Mouse (Mus musculus): Measurements from ENCODE around the gene Pfkfb4.

Gene Pfkfb4

DNA sequence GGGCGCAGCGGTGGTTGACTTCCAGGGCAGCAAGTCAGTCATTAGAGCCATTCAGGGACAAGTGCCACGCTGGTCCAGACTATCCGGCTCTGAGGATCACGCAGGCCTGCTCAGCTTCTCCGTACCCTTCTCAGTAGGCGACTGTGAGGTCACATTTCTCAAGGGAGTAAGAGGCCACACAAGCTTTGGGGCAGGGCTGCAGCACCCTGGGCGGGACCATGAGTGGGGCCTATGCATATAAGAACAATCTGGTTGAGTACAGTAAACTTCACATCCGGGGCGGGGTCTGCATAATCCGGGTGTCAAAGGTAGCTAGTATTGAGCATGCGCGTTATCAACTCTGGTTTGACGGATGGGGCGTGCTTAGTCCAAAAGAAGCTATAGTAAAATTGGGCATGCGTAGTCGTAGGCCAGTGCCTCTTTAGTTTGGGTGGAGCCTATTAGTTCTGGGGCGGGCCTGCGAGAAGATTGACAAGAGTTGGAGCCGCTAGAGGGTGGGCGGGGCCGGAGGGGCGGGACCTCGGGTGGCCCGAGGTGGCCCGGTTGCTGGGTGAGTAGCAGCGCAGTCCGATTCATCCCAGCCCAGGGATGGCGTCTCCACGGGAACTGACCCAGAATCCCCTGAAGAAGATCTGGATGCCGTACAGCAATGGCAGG, at the start of gene Pfkfb4:
TSS of gene Pfkfb4 (plus strand) at position 351 of the 657 bp plus-strand sequence.
- DNase-seq, result peak; percentile 92

DNA sequence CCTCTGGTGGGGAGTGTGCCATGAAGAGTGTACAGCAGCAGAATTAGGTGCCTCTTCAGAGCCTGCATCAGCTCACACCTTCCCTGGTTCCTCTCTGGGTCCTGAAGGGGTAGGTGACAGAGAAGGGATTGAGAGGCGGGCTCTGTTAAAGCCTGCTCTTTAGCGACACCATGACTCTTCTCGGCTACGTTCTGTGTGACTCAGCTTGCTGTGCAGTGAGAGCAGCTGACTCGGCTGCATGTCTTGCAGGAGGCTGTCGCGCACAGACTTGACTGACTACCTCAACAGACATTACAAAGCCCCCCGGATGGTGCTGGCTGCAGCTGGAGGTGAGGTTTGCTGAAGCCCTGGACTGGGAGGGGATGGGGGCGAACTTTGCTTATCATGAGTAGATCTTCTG, 46.5 kb upstream of the Pfkfb4 start:
- no peak for DNase-seq

DNA sequence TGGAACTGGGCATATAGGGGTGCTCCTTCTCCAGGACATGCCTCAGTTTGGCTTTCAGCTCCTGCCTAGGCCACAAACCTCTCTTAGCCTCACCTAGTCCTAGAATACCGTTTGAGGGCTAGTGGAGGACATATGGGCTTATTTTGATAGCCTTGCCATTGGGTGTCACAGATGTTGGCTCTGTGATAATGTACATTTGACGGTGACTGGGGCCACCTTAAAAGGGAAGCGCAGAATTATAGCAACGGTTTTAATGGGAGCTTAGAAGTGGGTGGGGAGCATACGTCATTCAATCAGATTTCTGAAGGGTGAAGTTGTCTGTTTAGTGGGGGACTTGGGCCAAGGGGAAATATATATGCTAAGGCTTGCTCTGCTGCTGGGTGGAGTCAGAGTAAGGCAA, 46.0 kb upstream of the Pfkfb4 start:
- no peak for DNase-seq

DNA sequence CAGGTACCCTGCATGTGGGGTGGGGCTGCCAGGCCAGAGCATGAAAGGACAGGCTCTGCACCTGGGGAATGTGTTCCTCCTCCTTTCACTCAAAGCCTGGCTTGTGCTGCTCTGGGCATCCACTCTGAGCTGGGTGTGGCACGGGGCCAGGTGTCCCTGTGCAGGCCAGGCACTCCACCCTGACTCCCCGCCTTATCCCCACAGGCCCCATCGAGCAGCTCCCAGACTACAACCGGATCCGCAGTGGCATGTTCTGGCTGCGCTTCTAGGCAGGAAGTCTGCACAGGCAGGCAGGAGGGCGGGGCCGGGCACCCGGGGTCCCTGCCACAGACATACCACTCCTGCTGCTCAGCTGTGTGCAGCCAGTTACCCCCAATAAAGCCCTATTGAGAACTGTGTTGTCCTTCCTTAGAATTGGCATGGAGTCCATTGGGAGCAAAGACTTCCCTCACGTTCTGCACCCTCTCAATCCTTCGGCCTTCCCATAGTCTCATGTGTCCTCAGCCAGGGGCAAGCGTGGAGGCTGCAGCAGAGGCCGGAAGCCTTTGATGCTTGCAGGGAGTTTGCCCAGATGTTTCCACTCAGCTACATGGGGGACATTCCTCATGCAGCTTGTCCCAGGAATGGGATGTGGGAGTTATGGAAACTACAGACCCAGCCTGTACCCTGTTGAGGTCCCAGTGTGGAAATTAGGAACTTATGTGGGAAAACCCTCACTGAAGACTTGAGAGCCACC, 42.2 kb upstream of the Pfkfb4 start:
- no peak for DNase-seq

DNA sequence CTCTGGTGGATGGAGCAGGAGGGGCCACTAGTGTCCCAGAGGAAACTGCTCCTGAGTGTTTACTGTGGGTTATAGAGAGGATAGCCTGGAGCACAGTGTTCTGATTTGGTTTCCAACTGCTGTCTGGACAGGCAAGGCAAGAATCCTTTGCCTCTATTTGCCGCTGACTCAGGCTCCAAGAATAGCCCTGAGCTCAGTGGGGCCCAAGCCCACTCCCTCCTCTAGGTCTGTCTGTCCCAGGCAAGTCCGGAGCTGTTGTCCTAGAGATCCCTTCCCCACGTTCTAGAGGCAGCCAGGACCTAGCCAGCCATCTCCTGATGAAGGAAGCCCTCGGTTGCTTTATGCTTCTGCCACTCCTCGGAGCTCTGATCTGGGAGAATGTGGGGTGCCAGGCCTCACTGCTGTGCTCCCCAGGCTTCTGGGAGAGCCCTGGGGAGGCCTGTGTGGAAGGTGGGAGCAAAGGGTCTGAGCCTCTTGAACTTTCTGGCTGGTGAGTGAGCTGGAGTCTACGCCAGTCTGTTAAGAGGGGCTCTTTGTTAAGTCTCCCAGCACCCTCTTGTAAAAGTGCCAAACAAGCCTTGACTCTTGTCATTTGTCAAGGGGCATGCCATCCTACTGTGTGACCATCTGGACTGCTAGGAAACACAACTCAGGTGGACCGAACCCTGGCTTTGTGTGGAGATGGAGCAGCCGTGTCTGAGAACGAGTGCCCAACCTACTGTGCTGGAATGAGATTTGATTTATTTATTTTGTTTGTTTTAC, 41.4 kb upstream of the Pfkfb4 start:
- no peak for DNase-seq

DNA sequence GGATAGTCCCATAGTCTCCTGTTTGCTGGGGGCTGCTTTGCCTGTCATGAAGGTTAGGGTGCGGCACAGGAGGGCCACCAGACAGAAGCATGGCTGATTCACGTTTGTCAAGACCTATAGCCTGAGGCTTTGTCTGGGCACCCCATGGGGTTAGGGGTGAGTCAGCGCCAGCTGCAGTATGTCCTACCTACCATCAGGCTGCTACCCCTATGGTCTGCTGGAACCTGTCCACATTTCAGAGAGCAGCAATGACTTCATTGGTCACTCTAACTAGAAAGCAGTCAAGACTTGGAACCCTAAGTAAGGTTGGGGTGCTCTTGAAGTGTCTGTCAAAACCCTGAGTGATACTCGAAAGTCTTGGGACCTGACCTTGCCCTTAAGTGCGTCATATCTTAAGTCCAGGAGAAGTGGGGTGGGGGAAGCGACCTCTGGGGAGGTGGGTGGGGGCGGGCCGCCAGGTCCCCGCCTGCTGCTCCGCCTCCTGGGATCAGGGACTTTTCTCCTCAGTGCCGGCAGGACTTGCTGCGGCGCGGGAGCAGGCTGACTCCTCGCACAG, 38.4 kb upstream of the Pfkfb4 start, which contains the start of gene Col7a1:
TSS of gene Col7a1 (plus strand) at position 506 of the 556 bp plus-strand sequence.
- no peak for DNase-seq

DNA sequence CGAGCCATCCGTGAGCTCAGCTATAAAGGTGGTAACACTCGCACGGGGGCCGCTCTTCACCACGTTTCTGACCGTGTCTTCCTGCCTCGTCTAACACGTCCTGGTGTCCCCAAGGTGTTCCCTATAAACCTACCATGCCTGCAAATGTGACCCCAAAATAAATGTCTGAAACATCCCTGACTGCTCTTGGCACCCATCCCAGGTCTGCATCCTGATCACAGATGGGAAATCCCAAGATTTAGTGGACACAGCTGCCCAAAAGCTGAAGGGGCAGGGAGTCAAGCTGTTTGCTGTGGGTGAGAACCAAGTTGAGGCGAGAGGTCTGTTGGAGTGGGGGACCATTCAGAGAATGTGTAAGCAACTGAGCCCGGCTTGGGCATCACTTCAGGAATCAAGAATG, 36.3 kb upstream of the Pfkfb4 start:
- no peak for DNase-seq

DNA sequence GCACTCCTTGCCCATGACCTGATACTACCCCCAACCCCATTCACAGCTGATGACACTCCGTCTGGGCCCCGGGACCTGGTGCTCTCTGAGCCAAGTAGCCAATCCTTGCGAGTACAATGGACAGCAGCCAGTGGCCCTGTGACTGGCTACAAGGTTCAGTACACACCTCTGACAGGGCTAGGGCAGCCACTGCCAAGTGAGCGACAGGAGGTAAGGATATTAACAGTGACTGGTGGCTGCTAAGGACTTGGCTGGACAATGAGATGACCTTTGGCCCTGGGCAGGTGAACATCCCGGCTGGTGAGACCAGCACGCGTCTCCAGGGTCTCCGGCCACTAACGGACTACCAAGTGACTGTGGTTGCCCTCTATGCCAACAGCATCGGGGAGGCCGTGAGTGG, 35.7 kb upstream of the Pfkfb4 start:
- DNase-seq, result no peak

DNA sequence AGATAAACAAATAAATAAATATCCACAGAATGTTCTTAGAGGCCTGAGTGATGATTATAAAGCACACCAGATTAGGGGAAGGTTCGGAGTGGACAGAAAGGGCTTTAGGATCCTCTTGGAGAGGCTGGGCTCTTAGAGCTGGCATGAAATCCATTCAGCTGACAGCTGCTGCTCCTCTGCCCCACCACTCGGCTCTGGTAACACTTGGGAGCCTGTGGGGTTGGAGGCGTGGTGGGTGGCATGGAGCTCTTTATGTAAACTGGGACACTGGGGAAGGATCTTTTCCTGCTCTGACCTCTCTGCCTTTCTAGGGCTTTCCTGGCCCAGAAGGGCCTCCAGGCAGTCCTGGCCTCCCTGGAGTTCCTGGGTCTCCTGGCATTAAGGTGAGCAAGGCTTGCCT, 28.0 kb upstream of the Pfkfb4 start:
- DNase-seq, result no peak

DNA sequence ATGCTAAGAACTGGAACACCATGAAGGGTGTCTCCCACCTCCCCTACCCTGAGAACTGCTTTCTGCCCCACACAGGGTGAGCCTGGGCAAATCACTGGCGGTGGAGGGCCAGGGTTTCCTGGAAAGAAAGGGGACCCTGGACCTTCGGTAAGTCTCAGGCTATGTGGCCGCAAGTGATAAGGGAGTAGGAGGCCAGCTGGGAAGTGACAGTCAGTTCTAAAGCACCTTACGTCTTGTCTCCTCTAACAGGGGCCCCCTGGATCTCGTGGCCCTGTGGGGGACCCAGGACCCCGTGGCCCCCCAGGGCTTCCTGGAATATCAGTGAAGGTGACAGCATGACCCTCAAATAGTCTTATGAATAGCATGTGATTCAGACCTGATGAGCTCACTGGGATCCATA, 27.2 kb upstream of the Pfkfb4 start:
- no peak for DNase-seq

DNA sequence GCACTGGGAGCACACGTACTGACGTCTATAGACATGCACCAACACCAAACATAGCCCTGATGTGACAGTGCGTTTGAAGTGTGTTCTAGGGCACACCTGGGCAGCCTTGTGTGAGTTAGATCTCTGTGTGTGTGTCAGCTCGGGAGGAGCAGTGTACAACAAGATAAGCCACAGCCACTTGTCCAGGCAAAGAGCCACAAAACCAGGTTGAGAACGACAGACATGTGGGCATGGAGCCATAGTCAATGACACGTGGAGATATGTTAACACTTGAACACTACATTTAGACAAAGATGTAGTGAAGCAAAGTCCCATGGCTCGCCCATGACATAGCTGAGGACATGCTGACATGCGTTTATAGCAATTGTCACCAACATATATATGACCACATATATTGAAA, 21.0 kb upstream of the Pfkfb4 start:
- DNase-seq, result no peak

DNA sequence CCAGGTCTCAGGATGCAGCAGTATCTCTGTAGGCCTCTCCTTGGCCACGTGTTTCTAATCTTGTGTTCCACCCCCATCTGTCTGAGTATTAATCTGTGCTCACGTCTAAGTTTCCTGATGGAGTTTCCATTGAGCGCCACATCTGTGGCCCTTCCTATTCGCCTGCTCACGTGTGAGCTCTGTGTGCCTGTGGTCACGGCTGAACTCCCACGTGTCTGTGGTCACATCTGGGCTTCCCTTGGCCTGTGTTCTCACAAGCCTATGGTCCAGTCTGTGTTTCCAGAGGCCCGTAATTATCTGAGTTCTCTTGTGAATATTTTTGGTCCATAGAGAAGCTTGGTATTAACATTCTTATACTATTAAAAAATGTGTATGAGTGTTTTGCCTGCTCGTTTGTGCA, 15.1 kb upstream of the Pfkfb4 start:
- no peak for DNase-seq

DNA sequence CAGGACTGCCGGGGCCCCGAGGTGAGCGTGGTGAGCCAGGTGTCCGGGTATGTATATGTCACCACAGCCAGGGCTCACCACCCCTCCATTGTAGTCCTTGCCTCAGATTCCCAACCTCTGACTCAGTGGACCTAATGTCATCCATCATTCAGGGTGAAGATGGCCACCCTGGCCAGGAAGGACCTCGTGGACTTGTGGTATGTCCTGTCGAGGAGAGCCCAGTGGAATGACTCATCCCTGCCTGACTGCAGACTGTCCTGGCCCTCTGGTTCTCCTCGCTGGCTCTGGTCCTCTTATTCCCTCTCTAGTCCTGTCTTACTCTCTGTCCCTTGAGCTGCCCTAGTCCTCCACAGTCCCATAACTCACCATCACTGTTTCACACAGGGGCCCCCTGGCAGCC, 13.6 kb upstream of the Pfkfb4 start:
- DNase-seq, result no peak

DNA sequence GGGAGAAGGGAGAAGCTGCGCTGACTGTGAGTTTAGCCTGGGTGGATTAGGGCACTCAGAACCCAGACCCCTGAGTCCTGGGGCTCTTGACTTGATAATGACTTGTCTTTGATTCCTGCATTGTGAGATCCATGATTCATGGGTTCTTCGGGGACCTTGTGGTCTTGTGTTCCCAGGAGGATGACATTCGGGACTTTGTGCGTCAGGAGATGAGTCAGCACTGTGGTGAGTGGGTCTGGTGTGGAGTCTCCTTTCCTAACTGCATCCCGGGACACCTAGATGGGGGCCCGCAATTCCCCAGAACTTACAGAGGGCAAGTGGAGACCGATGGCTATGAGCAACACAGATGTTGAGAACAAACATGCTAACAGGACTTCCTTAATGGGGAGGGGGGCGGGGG, 9.1 kb upstream of the Pfkfb4 start:
- no peak for DNase-seq

DNA sequence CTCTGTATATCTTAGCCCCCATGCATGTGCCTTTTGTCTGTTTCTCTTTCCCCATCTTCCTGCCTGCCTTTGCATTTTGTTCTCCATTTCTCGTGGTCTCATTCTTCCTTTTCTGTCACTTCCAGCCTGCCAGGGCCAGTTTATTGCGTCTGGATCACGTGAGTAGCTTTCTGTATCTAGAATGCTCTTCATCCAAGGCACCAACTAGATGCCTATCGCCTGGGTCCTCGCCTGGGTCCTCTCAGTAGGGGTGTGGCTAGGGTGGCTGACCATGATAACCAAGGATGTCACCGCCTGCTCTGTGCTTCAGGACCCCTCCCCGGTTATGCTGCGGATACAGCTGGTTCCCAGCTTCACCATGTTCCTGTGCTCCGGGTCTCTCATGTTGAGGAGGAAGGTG, 8.4 kb upstream of the Pfkfb4 start:
- no peak for DNase-seq

DNA sequence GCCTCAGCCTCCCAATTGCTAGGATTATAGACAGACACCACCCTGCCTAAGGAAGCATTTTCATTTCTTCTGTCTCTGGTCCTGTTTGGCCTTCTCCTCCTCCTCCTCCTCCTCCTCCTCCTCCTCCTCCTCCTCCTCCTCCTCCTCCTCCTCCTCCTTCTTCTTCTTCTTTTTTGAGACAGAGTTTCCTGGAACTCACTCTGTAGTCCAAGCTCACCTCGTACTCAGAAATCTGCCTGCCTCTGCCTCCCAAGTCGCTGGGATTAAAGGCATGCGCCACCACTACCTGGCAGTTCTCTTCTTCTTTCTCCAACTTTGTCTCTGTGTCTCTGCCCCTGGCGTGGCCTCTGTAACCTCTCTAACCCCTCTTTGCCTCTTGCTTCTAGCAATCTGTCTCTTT, 5.9 kb upstream of the Pfkfb4 start, which contains the start of gene Ucn2:
TSS of gene Ucn2 (plus strand) at position 301 of the 400 bp plus-strand sequence.
- DNase-seq, result no peak

DNA sequence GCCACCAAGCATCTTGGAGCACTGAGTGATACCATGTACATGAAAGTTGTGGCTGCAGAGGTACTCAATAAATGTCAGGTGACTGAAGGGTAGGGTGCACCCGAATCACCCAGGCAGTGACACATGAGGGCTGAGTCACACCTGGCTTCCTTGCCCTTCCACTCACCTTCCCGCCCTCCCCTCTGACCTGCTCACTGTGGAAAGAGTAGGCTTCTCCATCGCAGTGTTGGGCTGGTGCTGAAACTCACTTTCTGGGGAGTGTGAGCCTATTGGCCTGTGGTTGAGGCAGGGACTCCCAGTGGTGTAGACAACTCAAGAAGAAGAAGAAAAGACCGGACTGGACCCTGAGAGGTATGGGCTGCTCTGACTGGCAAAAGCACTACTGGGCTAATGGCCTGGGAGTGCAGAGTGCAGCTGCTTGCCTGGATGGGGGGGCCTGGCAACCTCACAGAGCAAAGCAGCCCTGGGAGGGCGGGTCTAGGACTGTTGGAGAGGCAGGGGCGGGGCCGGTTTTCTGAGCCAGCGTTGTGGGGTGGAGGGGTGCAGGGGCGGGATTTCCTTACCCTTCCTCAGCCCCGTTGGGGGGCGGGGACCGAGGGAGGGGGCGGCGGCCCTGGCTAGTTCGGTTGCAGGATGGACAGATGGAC, 3.8 kb upstream of the Pfkfb4 start:
- DNase-seq, result peak; percentile 55

DNA sequence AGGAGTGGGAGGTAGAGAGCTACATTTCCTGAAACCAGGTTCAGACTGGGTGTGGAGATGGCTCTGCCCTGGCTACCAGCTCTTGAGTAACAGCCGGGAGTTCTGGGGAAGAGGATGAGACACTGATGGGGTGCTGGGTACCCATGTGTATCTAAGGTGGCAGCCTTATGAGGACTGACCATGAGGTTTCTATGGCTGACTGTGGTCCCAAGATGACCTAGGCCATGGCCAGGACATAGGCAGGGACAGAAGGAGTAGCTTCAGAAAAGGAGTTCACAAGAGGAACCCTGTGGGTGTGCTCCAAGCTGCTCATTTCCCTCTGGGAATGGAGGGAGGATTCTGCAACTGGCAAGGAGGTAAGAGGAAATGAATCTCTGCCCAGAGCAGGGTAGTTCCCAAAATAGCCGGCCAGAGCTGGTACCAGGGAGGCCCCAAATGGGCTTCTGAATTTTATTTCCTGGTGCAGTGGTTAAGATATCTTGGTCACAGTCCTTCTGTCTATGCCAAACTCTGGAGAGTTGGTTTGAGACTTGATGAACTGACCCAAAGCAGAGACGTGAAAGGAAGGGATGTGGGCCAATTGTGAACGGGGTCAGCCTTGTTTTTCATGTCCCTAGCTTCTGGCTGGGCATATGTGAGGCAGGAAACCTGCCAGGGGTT, 1.6 kb upstream of the Pfkfb4 start:
- DNase-seq, result no peak

DNA sequence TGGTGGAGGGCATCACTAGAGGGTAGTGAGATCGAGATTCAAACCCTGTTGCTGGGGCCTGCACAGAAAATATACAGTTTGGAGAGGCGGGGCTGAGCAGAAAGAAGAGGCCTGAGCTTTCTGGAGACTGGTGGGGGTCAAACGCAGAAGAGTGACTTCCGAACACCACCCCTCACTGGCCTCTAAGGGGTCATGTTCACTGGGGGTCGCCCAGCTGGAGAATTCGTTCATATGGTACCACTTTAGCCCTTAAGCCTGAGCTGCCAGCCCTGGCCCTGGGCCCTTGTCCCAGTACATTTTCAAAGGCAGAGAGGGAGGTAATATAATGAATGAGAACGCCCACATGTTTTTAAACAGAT, 1.1 kb upstream of the Pfkfb4 start:
- DNase-seq, result no peak

DNA sequence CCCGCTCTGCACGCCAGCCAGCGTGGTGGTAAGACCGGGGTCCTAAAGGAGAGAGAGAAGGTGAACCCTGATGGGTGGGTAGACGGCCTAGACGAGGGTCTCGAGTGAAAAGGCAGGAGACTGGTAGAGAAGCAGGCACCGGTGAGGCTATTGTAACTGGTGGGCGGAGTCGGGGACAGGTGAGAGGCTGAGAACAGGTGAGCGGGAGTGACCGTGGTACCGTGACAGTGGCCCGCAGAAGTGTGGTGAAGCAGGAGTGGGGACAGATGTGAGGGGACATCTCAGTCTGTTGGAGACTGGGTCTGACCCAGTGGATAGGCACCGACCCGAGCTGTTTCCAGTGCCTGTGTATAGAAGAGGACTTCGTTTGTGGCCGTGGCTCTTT, 499 bp downstream of the Pfkfb4 start:
- no peak for DNase-seq

DNA sequence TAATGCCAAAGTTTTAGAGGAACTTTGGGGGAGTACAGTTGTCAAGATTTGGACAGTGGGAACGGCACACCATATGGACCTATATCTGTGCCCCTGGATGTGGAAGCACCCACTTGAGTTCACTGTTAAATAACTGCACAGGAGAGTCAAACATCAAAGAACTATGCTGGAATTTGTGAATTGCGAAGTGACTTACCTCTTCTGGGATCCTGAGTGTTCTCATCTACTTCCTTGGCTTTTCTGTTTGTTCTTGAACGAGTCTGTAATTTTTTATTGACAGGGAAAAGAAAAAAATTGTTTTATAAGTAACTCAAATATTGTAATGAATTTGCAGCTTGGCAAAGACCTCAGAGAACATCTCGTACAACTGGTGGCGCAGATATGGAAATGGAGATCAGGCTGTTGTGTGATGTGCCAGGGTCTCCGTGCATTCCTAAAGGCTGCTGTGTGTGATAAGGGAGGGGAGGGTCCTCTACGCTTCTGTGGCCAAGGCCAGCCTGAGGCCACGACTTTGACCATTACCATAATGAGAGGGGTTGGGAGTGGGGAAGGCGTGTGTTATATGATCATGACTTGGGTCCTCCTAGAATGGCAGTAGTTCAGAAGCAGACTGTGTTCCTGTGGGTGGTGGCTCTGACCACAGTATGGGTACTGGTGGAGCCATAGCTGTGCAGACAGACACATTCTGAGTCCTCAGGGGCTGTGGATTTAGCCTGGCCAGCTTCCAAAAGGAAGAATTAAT, 1.2 kb downstream of the Pfkfb4 start:
- no peak for DNase-seq

DNA sequence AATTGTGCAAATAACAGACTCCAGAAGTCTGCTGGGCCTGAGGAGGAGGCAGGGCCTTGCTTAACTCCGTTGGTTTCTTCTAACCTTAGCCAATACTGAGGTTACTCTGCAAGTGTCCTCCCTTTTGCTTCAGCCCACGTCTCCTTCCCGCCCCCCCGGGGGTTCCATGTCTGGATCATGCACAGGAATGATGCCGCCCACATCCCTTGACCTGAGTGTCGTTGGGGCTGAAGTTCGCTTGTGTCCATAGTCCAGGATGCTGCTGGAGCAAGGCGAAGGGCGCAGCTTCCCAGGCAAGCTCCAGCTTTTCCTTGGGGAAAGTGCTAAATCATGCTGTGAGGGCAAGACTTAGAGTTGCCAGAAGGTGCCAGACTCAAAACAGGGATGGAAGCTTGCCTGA, 4.8 kb downstream of the Pfkfb4 start:
- DNase-seq, result no peak

Data from thymus, postnatal 4 days (tissue).